Mouse (Mus musculus) adrenal gland, adult (tissue): ENCODE results near the gene Vmn1r13.
"Not testable (repeated sequence)": the region's sequence is repeated elsewhere in the genome, so short reads cannot be mapped to it uniquely, and the experiment has no call there.

Experiments
- DNase-seq, 2 experiments: peaks; one replicate each; pipeline ENCODE4 v3.0.0; 2022 to 2023; ENCODE audit warnings: low spot score in 1 of 2; ENCODE audit not compliant: inconsistent age in 2 of 2

Vmn1r13 gene

GRCm38 (mm10) chr6:57202990-57203389, at the start of gene Vmn1r13:
Vmn1r13 (plus strand) TSS chr6:57203290.
- DNase-seq = not testable (repeated sequence)

GRCm38 (mm10) chr6:57156619-57157018, 46.5 kb upstream of the Vmn1r13 start, which contains the start of gene Vmn1r12:
Vmn1r12 (plus strand) TSS chr6:57156919.
- DNase-seq = no peak

GRCm38 (mm10) chr6:57190016-57190415, 13.1 kb upstream of the Vmn1r13 start:
- DNase-seq = not testable (repeated sequence)

GRCm38 (mm10) chr6:57231386-57231785, 28.3 kb downstream of the Vmn1r13 start, which contains the start of gene Vmn1r14:
Vmn1r14 (plus strand) TSS chr6:57231686.
- no peak for DNase-seq

DNA sequence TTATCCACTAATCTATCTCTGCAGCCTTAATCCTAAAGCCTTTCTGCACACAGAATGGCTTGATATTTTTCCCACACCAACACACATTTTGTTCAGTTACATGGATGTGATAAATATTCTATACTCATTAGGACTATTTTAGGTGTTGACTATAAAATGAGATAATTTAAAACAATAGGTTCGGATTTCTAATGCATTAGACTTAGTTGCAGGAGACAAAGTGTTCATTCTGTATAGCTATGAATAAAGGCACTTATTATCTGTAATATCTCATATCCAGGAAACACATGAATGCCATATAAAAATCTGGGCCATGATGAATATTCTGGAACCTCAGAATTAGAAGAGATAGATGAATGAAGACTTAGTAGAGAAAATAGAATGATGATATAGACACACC, 54.6 kb downstream of the Vmn1r13 start, which contains the start of gene Vmn1r15:
Gene Vmn1r15 (plus strand): TSS at position 301 of the 400 bp plus-strand sequence.
- DNase-seq = no peak

- DNase-seq = no peak
Measured at GRCm38 (mm10) chr6:57260990-57261389, 57.9 kb downstream of the Vmn1r13 start.
